Mouse (Mus musculus) adrenal gland, adult 2 months (tissue): ENCODE measurements around the gene Ace2. TPM values are rescaled to one million over a fixed set of nuclear protein-coding genes. Genes with fewer than 3 reads are reported as not detected.

ENCODE experiments used
- DNase-seq: peaks from one replicate; pipeline ENCODE4 v3.0.0; 2021
- long read RNA-seq: library from polyadenylated mRNA; stranded (forward); transcript quantifications from one replicate; pipeline ENCODE4 v2.0.0, GENCODE M21; 2021
- polyA plus RNA-seq: library from polyadenylated mRNA; depleted of rRNA; stranded (reverse); fragments of >200 nt; gene quantifications from 2 replicates; pipeline ENCODE4 v1.2.3, GENCODE M21; 2012; rRNA removed
- total RNA-seq, 2 experiments: library from RNA; stranded (reverse); gene quantifications; 2 replicates each; pipeline ENCODE4 v1.2.3; 2021

Gene Ace2
- total RNA-seq (1 to 10 TPM; 5.3 to 8.7 TPM), polyA plus RNA-seq (0.31 and 0.37 TPM in 2 replicates)
- long read RNA-seq, transcript Ace2-201 (18 exons, 3,422 nt), result major isoform, 10 of 11 reads
- long read RNA-seq, partial matches to known transcripts, result 1 of 11 reads
- long read RNA-seq, other reads (novel, unspliced or antisense), result 0 of 11 reads

- DNase-seq, result no peak
Observed at GRCm38 (mm10) chrX:164139032-164139431, at the start of gene Ace2. TSS of gene Ace2 (plus strand) at chrX:164139332.

GRCm38 (mm10) chrX:164089916-164090315 is 49.2 kb upstream of the Ace2 start:
- DNase-seq, result no peak

GRCm38 (mm10) chrX:164092300-164093169 is 46.6 kb upstream of the Ace2 start:
- no peak for DNase-seq

GRCm38 (mm10) chrX:164093435-164093834 is 45.7 kb upstream of the Ace2 start:
- no peak for DNase-seq

- DNase-seq, result no peak
Observed at GRCm38 (mm10) chrX:164095838-164096237, 43.3 kb upstream of the Ace2 start.

- DNase-seq, result no peak
Observed at GRCm38 (mm10) chrX:164101483-164101882, 37.6 kb upstream of the Ace2 start.

GRCm38 (mm10) chrX:164102198-164102597 is 36.9 kb upstream of the Ace2 start:
- no peak for DNase-seq

GRCm38 (mm10) chrX:164102656-164103055 is 36.5 kb upstream of the Ace2 start:
- DNase-seq, result no peak

- DNase-seq, result no peak
Observed at GRCm38 (mm10) chrX:164111146-164111545, 28.0 kb upstream of the Ace2 start.

- DNase-seq, result no peak
Observed at GRCm38 (mm10) chrX:164113744-164114143, 25.4 kb upstream of the Ace2 start.

GRCm38 (mm10) chrX:164123942-164124341 is 15.2 kb upstream of the Ace2 start:
- no peak for DNase-seq

GRCm38 (mm10) chrX:164133531-164133930 is 5.6 kb upstream of the Ace2 start:
- peak; percentile 24 for DNase-seq

- DNase-seq, result no peak
Observed at GRCm38 (mm10) chrX:164135304-164135818, 3.8 kb upstream of the Ace2 start.

- no peak for DNase-seq
Observed at GRCm38 (mm10) chrX:164145463-164146250, 6.5 kb downstream of the Ace2 start.

- DNase-seq, result no peak
Observed at GRCm38 (mm10) chrX:164152703-164153102, 13.6 kb downstream of the Ace2 start.

- DNase-seq, result no peak
Observed at GRCm38 (mm10) chrX:164153606-164154005, 14.5 kb downstream of the Ace2 start.

- no peak for DNase-seq
Observed at GRCm38 (mm10) chrX:164154594-164154993, 15.5 kb downstream of the Ace2 start.

GRCm38 (mm10) chrX:164164681-164165080 is 25.5 kb downstream of the Ace2 start:
- DNase-seq, result no peak

- no peak for DNase-seq
Observed at GRCm38 (mm10) chrX:164171034-164171433, 31.9 kb downstream of the Ace2 start.

GRCm38 (mm10) chrX:164173880-164174279 is 34.7 kb downstream of the Ace2 start:
- no peak for DNase-seq

GRCm38 (mm10) chrX:164175311-164175710 is 36.2 kb downstream of the Ace2 start:
- no peak for DNase-seq

- DNase-seq, result no peak
Observed at GRCm38 (mm10) chrX:164175780-164176179, 36.6 kb downstream of the Ace2 start.

GRCm38 (mm10) chrX:164178856-164179255 is 39.7 kb downstream of the Ace2 start:
- DNase-seq, result no peak
